ENCODE assay signal across 16 mouse cellular contexts in genomic region chr12:3787541-3787940, GRCm38 (mm10). TPM values are rescaled to one million over a fixed set of nuclear protein-coding genes. Genes with fewer than 3 reads are reported as not detected.
DNase-seq lines count a peak whose midpoint lies in the region; ATAC-seq and TF ChIP-seq lines count a peak whose summit lies in the region.
"Had no signal": no experiment of that assay in that cellular context is flagged by ENCODE, and none has a peak within 500 bp of the region (broad histone marks: within the 10 kb centered on the region; RNA-seq: fewer than 3 reads in every experiment).

No protein-coding gene starts in this region.

- TF ChIP-seq CTCF in intestine, postnatal 0 days (IDR thresholded peaks at IDR 0.05; ENCODE audit: low read depth) = no peak

- H3K9ac ChIP-seq in intestine, embryonic 14.5 days (ENCODE audit: low read length) = no peak overlapping the region; the same call in 1 of the 2 replicates
- no peak overlapping the region for H3K9ac ChIP-seq in intestine, postnatal 0 days (ENCODE audit: low read depth, low read length)
- no peak overlapping the region for H3K9ac ChIP-seq in limb, embryonic 12.5 days (replicated peaks)
- H3K9ac ChIP-seq: liver, embryonic 14.5 days; neural tube, embryonic 15.5 days had no signal

- H3K9me3 ChIP-seq in intestine, embryonic 14.5 days (ENCODE audit: control insufficient read depth, low read length) = no peaks in the 10 kb centered on the region
- H3K9me3 ChIP-seq in intestine, postnatal 0 days (ENCODE audit: control insufficient read depth) = no peaks in the 10 kb centered on the region
- no peaks in the 10 kb centered on the region for H3K9me3 ChIP-seq in limb, embryonic 12.5 days
- H3K9me3 ChIP-seq: neural tube, embryonic 15.5 days had no signal

- H3K36me3 ChIP-seq in intestine, embryonic 14.5 days (ENCODE audit: control insufficient read depth, insufficient read depth, low read length) = no peaks in the 10 kb centered on the region
- H3K36me3 ChIP-seq in intestine, postnatal 0 days (ENCODE audit: control insufficient read depth, insufficient read depth) = no peaks in the 10 kb centered on the region
- H3K36me3 ChIP-seq in limb, embryonic 12.5 days = no peaks in the 10 kb centered on the region
- H3K36me3 ChIP-seq: neural tube, embryonic 15.5 days had no signal

- no peak overlapping the region for H3K4me2 ChIP-seq in intestine, embryonic 14.5 days (ENCODE audit: low read length)
- no peak overlapping the region for H3K4me2 ChIP-seq in intestine, postnatal 0 days (replicated peaks; ENCODE audit: low read depth)
- no peak overlapping the region for H3K4me2 ChIP-seq in limb, embryonic 12.5 days
- H3K4me2 ChIP-seq: neural tube, embryonic 15.5 days had no signal

- H3K27ac ChIP-seq in intestine, embryonic 14.5 days (ENCODE audit: low read depth) = peak overlapping the region; percentile 64
- no peak overlapping the region for H3K27ac ChIP-seq in intestine, postnatal 0 days (ENCODE audit: low read depth, low read length)
- peak overlapping the region; percentile 78 for H3K27ac ChIP-seq in limb, embryonic 12.5 days
- H3K27ac ChIP-seq: liver, embryonic 14.5 days had no signal

- H3K4me1 ChIP-seq in intestine, embryonic 14.5 days (replicated peaks; ENCODE audit: control insufficient read depth, insufficient read depth, low read length) = peaks cover 61% of the 10 kb centered on the region
- peaks cover 7% of the 10 kb centered on the region; the same call in 1 of the 2 replicates for H3K4me1 ChIP-seq in intestine, postnatal 0 days (replicated peaks; ENCODE audit: control insufficient read depth, insufficient read depth, low read length)
- peaks cover 49% of the 10 kb centered on the region for H3K4me1 ChIP-seq in limb, embryonic 12.5 days (replicated peaks)

- no peak overlapping the region for H3K4me3 ChIP-seq in intestine, embryonic 14.5 days (ENCODE audit: low read depth, low read length)
- no peak overlapping the region for H3K4me3 ChIP-seq in intestine, postnatal 0 days (ENCODE audit: low read depth, low read length)
- no peak overlapping the region for H3K4me3 ChIP-seq in limb, embryonic 12.5 days (replicated peaks)
- H3K4me3 ChIP-seq: neural tube, embryonic 15.5 days had no signal

- no peak for ATAC-seq in intestine, embryonic 14.5 days (replicated peaks; ENCODE audit: low FRiP score, low TSS enrichment, low read depth)
- no peak for ATAC-seq in intestine, postnatal 0 days
- ATAC-seq in limb, embryonic 12.5 days (ENCODE audit: insufficient number of reproducible peaks, insufficient read depth, low FRiP score, low TSS enrichment, low read depth) = no peak
- ATAC-seq: hindbrain, embryonic 16.5 days; Patski had no signal

- DNase-seq in cerebellum, adult 11-12 months = peak; percentile 19
- DNase-seq in cerebellum, adult 9-10 months = no peak
- no peak for DNase-seq in intestine, embryonic 14.5 days (ENCODE audit: low spot score)
- peak; percentile 61 for DNase-seq in NIH3T3 (ENCODE audit: low read depth)
- no peak for DNase-seq in thymus, postnatal 25 days
- no peak for DNase-seq in frontal cortex, postnatal 10 days (ENCODE audit: low spot score in 2 of 2)
- DNase-seq: cerebellum, postnatal 25 days; kidney, postnatal 25 days; midbrain, embryonic 14.5 days; right cerebral cortex, postnatal 25 days had no signal

- WGBS in intestine, embryonic 14.5 days = 28% methylated on average over 1 of the region's 1 CpGs
- WGBS in intestine, postnatal 0 days = 70% methylated on average over 1 of the region's 1 CpGs
- 24% methylated on average over 1 of the region's 1 CpGs for WGBS in limb, embryonic 12.5 days

- H3K27me3 ChIP-seq in intestine, embryonic 14.5 days (replicated peaks; ENCODE audit: control insufficient read depth, insufficient read depth, low read length) = no peaks in the 10 kb centered on the region
- no peaks in the 10 kb centered on the region for H3K27me3 ChIP-seq in intestine, postnatal 0 days (replicated peaks; ENCODE audit: control insufficient read depth, insufficient read depth, low read length)
- no peaks in the 10 kb centered on the region for H3K27me3 ChIP-seq in limb, embryonic 12.5 days
- H3K27me3 ChIP-seq: neural tube, embryonic 15.5 days; Patski had no signal

RNA-seq across cellular contexts. Expression of gene Dnmt3a, which starts 18.3 kb away (rescaled TPM):
- 63.4 and 69.3 TPM in 2 replicates for polyA plus RNA-seq in intestine, embryonic 14.5 days (2014; fragmentation: Nextera tagmentation; extraction: Ambion mirVana)
- 33.9 and 42.2 TPM in 2 replicates for polyA plus RNA-seq in intestine, postnatal 0 days (2015; fragmentation: Nextera tagmentation; extraction: Ambion mirVana)
- polyA plus RNA-seq in limb, embryonic 12.5 days (2016; fragmentation: Nextera tagmentation; extraction: Ambion mirVana) = 260 and 282 TPM in 2 replicates

Comparison
In these comparisons a context has a peak if more than half of its experiments do, and no peak if none do; other contexts are left out.
1. DNase-seq: peak in cerebellum, adult 11-12 months (single experiment) and NIH3T3 (single experiment); none in cerebellum, adult 9-10 months (single experiment), intestine, embryonic 14.5 days (single experiment), thymus, postnatal 25 days (single experiment) and frontal cortex, postnatal 10 days (0 of 2).